Mouse (Mus musculus) heart, embryonic 13.5 days (tissue): ENCODE data around the gene Vezt. TPM values are rescaled to one million over a fixed set of nuclear protein-coding genes. Genes with fewer than 3 reads are reported as not detected.

Source experiments
- ATAC-seq: fragments of 200-750 bp; cut with Nextera tagmentation; 2 replicates; pipeline ENCODE4 v1.8.0; 2017; ENCODE audit warnings: moderate TSS enrichment; ENCODE audit not compliant: insufficient number of reproducible peaks, low FRiP score, low TSS enrichment; ENCODE audit errors: extremely low read depth
- H3K27ac ChIP-seq: fragments of 300-500 bp; sonication (generic); replicated peaks from 2 replicates; pipeline ENCODE4 v1.5.1; 2015; ENCODE audit warnings: moderate library complexity, mild to moderate bottlenecking, inconsistent platforms
- H3K27me3 ChIP-seq: fragments of 300-500 bp; sonication (generic); replicated peaks from 2 replicates; pipeline ENCODE4 v1.6.1; 2015; ENCODE audit warnings: mild to moderate bottlenecking, inconsistent platforms
- H3K36me3 ChIP-seq: fragments of 300-500 bp; sonication (generic); 2 replicates; pipeline ENCODE4 v1.6.1; 2015; ENCODE audit warnings: mild to moderate bottlenecking, inconsistent platforms
- H3K4me1 ChIP-seq: fragments of 300-500 bp; sonication (generic); 2 replicates; pipeline ENCODE4 v1.6.1; 2015; ENCODE audit warnings: inconsistent platforms
- H3K4me2 ChIP-seq: fragments of 300-500 bp; sonication (generic); 2 replicates; pipeline ENCODE4 v1.6.1; 2015; ENCODE audit warnings: inconsistent platforms, mild to moderate bottlenecking, moderate library complexity
- H3K4me3 ChIP-seq: fragments of 300-500 bp; sonication (generic); 2 replicates; pipeline ENCODE4 v1.5.1; 2015; ENCODE audit warnings: moderate library complexity, mild to moderate bottlenecking, inconsistent platforms
- H3K9ac ChIP-seq: fragments of 300-500 bp; sonication (generic); 2 replicates; pipeline ENCODE4 v1.6.1; 2015; ENCODE audit warnings: inconsistent platforms, mild to moderate bottlenecking, moderate library complexity
- H3K9me3 ChIP-seq: fragments of 300-500 bp; sonication (generic); 2 replicates; pipeline ENCODE4 v1.6.1; 2016; ENCODE audit warnings: inconsistent platforms
- WGBS: fragments of 180-500 bp; shearing (Covaris S2); methylation state at CpG from one replicate; pipeline ENCODE4 v1.1.7; 2015; ENCODE audit warnings: mixed read lengths; 5-methylcytosine and 5-hydroxymethylcytosine counted together
- polyA plus RNA-seq: library from polyadenylated mRNA; unstranded; fragments of >200 nt; fragmentation: Nextera tagmentation; extraction: Ambion mirVana; gene quantifications from 2 replicates; pipeline ENCODE4 v1.2.1, GENCODE M21; 2015

The Vezt gene
- polyA plus RNA-seq, 1 experiment from 2014 or later = 23.2 TPM

DNA sequence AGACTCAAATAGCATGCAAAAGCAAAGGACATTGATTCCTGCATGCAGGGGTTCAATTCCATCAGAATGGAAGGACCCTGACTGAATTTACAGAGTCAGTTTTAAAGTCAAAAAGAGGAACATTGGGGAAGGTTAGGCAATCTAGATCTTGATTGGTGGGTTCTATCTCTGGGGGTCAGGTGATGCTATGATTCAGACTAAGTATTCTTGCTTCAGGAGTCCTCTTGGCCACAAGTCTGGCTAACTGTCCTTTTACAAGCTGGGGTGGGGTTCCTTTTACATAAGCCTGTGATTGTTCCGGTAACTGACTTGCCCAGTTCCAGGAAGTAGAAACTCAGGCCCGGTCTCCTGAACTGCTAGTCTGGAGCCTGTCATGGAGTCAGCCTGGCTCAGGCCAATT is 85.7 kb downstream of the Vezt start:
- no peak overlapping the region for H3K27ac ChIP-seq
- no peaks in the 10 kb centered on the region for H3K36me3 ChIP-seq
- H3K4me2 ChIP-seq = no peak overlapping the region
- H3K4me3 ChIP-seq = no peak overlapping the region
- no peaks in the 10 kb centered on the region for H3K27me3 ChIP-seq
- H3K9me3 ChIP-seq = no peaks in the 10 kb centered on the region
- no peak for ATAC-seq
- H3K4me1 ChIP-seq = peaks cover 20% of the 10 kb centered on the region
- no peak overlapping the region for H3K9ac ChIP-seq
- WGBS = 87% methylated on average over 2 of the region's 2 CpGs

DNA sequence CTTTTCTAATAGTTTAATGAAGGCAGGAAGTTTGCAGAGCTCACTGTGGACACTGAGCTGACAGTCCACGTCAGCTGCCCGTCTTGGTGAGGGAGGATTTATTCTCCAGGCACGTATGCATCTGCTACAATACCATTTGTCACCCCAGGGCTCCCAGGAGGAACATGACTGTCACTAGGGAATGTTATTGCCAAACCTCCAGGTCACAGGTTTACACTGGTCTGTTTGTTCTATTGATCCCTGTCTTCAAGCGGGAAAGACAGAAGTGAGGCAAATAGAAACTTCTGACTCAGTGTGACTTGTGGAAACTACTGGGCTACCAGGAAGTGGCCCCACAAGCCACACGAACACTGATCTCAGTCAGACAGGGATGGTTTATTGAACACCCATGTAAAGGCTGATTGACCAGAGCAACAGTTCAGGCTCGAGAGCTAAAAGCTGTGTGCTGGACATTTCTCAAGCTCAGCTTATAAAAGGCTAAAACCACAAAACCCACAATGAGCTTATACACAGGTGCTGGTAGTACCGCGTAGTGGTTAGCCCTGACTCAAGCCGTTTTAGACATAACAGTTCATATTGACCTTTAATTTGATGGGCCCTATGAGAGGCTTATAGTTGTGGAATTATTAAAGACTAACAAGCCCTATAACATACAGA is 89.6 kb downstream of the Vezt start:
- 71% methylated on average over 9 of the region's 9 CpGs for WGBS
- H3K27me3 ChIP-seq = no peaks in the 10 kb centered on the region

DNA sequence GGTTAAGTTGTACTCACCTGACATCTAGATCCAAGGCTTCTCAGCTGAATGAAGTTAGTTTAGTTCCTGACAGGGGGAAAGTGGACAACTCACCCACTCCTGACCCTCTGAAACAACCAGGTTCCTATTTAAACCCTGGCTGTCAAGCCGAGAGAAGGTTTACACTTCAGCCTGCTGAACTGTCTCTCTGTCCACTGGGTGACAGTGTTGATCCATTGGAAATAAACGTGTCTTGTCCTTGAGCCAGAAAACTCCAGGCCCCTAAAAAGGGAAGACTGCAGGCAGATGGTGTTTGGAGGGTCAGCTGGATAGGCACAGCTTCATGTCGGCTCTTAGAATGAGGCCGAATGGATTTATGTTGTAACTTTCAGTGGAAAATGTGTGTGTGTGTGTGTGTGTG is 90.3 kb downstream of the Vezt start:
- ATAC-seq = no peak
- no peak overlapping the region for H3K9ac ChIP-seq
- no peaks in the 10 kb centered on the region for H3K36me3 ChIP-seq
- no peaks in the 10 kb centered on the region for H3K27me3 ChIP-seq
- 25% methylated on average over 4 of the region's 4 CpGs for WGBS
- H3K4me1 ChIP-seq = peaks cover 15% of the 10 kb centered on the region
- no peak overlapping the region for H3K4me3 ChIP-seq
- H3K27ac ChIP-seq = no peak overlapping the region
- H3K9me3 ChIP-seq = no peaks in the 10 kb centered on the region
- H3K4me2 ChIP-seq = no peak overlapping the region

More for the DNA sequence above, 89.6 kb downstream of the Vezt start:
- H3K4me1 ChIP-seq = peaks cover 11% of the 10 kb centered on the region
- no peak overlapping the region for H3K4me3 ChIP-seq
- no peaks in the 10 kb centered on the region for H3K9me3 ChIP-seq
- H3K9ac ChIP-seq = no peak overlapping the region
- no peaks in the 10 kb centered on the region for H3K36me3 ChIP-seq
- no peak for ATAC-seq
- no peak overlapping the region for H3K27ac ChIP-seq
- H3K4me2 ChIP-seq = no peak overlapping the region

GRCm38 (mm10) chr10:93944241-93944640 is 91.4 kb downstream of the Vezt start:
- ATAC-seq = no peak
- Histone ChIP-seq H3K4me2 (no peak overlapping the region), H3K4me3 (no peak overlapping the region), H3K36me3 (no peaks in the 10 kb centered on the region), H3K27me3 (no peaks in the 10 kb centered on the region), H3K9me3 (no peaks in the 10 kb centered on the region), H3K9ac (no peak overlapping the region), H3K4me1 (peaks cover 23% of the 10 kb centered on the region), H3K27ac (no peak overlapping the region; the same call in 1 of the 2 replicates)
- 48% methylated on average over 5 of the region's 5 CpGs for WGBS

GRCm38 (mm10) chr10:93940279-93940678 is 95.3 kb downstream of the Vezt start:
- Histone ChIP-seq H3K9me3 (no peaks in the 10 kb centered on the region), H3K4me3 (no peak overlapping the region), H3K27me3 (no peaks in the 10 kb centered on the region), H3K9ac (no peak overlapping the region), H3K4me1 (peaks cover 17% of the 10 kb centered on the region), H3K4me2 (no peak overlapping the region; the same call in 1 of the 2 replicates), H3K36me3 (no peaks in the 10 kb centered on the region), H3K27ac (peak overlapping the region; percentile 20; the same call in 1 of the 2 replicates)
- no peak for ATAC-seq
- WGBS = 55% methylated on average over 5 of the region's 5 CpGs

GRCm38 (mm10) chr10:93939676-93940075 is 95.9 kb downstream of the Vezt start:
- Histone ChIP-seq H3K4me3 (no peak overlapping the region), H3K9me3 (no peaks in the 10 kb centered on the region), H3K27me3 (no peaks in the 10 kb centered on the region), H3K27ac (no peak overlapping the region), H3K36me3 (no peaks in the 10 kb centered on the region), H3K4me2 (no peak overlapping the region), H3K4me1 (peaks cover 16% of the 10 kb centered on the region), H3K9ac (no peak overlapping the region)
- no peak for ATAC-seq
- WGBS = 84% methylated on average over 8 of the region's 8 CpGs

DNA sequence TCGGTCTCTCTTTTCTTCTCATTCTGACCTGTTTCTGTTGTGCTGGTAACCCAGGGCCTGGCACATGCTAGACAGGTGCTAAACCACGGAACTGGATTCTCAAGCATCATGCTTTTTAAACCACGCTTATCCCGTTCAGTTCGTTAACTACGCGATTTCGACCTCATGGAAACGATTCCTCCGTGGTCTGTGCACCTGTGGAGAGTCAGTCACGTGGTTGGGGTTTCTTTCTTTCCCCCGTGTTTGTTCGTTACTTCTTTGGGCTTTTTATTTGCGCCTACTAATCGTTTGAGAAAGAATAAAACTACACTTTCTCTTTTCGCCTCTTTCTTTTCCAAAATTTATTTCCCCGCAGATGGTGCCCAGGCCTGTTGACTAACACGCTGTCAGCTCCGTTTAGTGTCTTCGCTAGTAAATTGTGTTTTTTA is 96.8 kb downstream of the Vezt start:
- Histone ChIP-seq H3K4me3 (no peak overlapping the region), H3K4me2 (no peak overlapping the region), H3K27ac (no peak overlapping the region), H3K9ac (no peak overlapping the region), H3K27me3 (no peaks in the 10 kb centered on the region), H3K9me3 (no peaks in the 10 kb centered on the region), H3K4me1 (peaks cover 16% of the 10 kb centered on the region), H3K36me3 (no peaks in the 10 kb centered on the region)
- no peak for ATAC-seq
- WGBS = 88% methylated on average over 20 of the region's 20 CpGs

DNA sequence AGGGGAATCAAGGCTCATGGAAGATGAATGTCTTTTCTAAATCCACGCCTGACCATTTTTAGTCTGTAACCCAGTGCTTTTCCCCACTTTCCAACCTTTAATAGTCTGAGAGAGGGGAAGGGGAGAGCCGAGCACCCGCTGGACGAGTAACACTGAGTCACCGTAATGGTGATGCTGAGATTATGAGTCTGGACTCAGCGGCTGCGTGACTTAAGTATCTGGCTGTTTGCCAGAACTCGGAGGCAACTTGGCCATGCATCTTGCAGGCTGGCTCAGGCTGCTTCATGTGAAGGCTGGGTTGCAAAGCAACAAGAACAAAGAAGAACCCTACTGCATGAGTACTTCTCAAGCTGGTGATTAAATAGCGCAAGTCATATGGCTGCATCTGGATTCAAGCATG is 101.6 kb downstream of the Vezt start:
- Histone ChIP-seq H3K4me1 (peaks cover 26% of the 10 kb centered on the region), H3K27ac (peak overlapping the region; percentile 28)
- whole genome bisulfite sequencing = 28% methylated on average over 9 of the region's 9 CpGs

GRCm38 (mm10) chr10:93932861-93933260 is 102.8 kb downstream of the Vezt start:
- 0 out of 2 replicates have a peak overlapping the region, but pooled peaks have one; percentile 1 for H3K27ac ChIP-seq
- ATAC-seq = no peak

More for the DNA sequence above, 101.6 kb downstream of the Vezt start:
- Histone ChIP-seq H3K27me3 (no peaks in the 10 kb centered on the region), H3K9ac (no peak overlapping the region), H3K9me3 (no peaks in the 10 kb centered on the region), H3K4me3 (no peak overlapping the region), H3K36me3 (no peaks in the 10 kb centered on the region), H3K4me2 (no peak overlapping the region)
- ATAC-seq = no peak

GRCm38 (mm10) chr10:93932020-93932419 is 103.6 kb downstream of the Vezt start:
- 0 out of 2 replicates have a peak overlapping the region, but pooled peaks have one; percentile 1 for H3K27ac ChIP-seq
- ATAC-seq = no peak
- no peak overlapping the region for H3K9ac ChIP-seq
- no peaks in the 10 kb centered on the region for H3K36me3 ChIP-seq
- peaks cover 26% of the 10 kb centered on the region for H3K4me1 ChIP-seq
- no peak overlapping the region for H3K4me2 ChIP-seq
- H3K9me3 ChIP-seq = 0 out of 2 replicates have a peak, but pooled peaks cover 1% of the 10 kb centered on the region
- WGBS = 43% methylated on average over 5 of the region's 5 CpGs
- no peak overlapping the region for H3K4me3 ChIP-seq
- no peaks in the 10 kb centered on the region for H3K27me3 ChIP-seq

More at GRCm38 (mm10) chr10:93932861-93933260, 102.8 kb downstream of the Vezt start:
- no peaks in the 10 kb centered on the region for H3K36me3 ChIP-seq
- no peaks in the 10 kb centered on the region for H3K27me3 ChIP-seq
- H3K4me1 ChIP-seq = peaks cover 26% of the 10 kb centered on the region
- peak overlapping the region; percentile 52 for H3K9ac ChIP-seq
- no peak overlapping the region for H3K4me3 ChIP-seq
- WGBS = 31% methylated on average over 5 of the region's 5 CpGs
- H3K4me2 ChIP-seq = peak overlapping the region; percentile 27
- H3K9me3 ChIP-seq = no peaks in the 10 kb centered on the region

- 0 out of 2 replicates have a peak, but pooled peaks cover 4% of the 10 kb centered on the region for H3K9me3 ChIP-seq
- no peak overlapping the region for H3K4me2 ChIP-seq
- H3K4me1 ChIP-seq = peaks cover 26% of the 10 kb centered on the region
- no peak overlapping the region for H3K9ac ChIP-seq
- 54% methylated on average over 9 of the region's 9 CpGs for WGBS
- no peak for ATAC-seq
- no peak overlapping the region for H3K4me3 ChIP-seq
- 0 out of 2 replicates have a peak overlapping the region, but pooled peaks have one; percentile 9 for H3K27ac ChIP-seq
- H3K36me3 ChIP-seq = no peaks in the 10 kb centered on the region
- no peaks in the 10 kb centered on the region for H3K27me3 ChIP-seq
Observed at GRCm38 (mm10) chr10:93931431-93931830, 104.2 kb downstream of the Vezt start.
